Mouse (Mus musculus) induced T-regulatory cell, adult 2 months (primary cell): ENCODE results near the gene Taar7a.

ENCODE experiments used
- DNase-seq: peaks from one replicate; pipeline ENCODE4 v3.0.0-alpha.2; 2012; ENCODE audit warnings: low read depth

Gene Taar7a

GRCm38 (mm10) chr10:23993381-23993780 is at the start of gene Taar7a:
Gene Taar7a (minus strand): TSS chr10:23993481.
- DNase-seq, result no peak

- no peak for DNase-seq
These were observed 47.0 kb upstream of the Taar7a start for GRCm38 (mm10) chr10:24040120-24040869.

GRCm38 (mm10) chr10:24037314-24037713 is 44.0 kb upstream of the Taar7a start, which contains the start of gene Taar7e:
Gene Taar7e (plus strand): TSS chr10:24037614.
- DNase-seq, result no peak

DNA sequence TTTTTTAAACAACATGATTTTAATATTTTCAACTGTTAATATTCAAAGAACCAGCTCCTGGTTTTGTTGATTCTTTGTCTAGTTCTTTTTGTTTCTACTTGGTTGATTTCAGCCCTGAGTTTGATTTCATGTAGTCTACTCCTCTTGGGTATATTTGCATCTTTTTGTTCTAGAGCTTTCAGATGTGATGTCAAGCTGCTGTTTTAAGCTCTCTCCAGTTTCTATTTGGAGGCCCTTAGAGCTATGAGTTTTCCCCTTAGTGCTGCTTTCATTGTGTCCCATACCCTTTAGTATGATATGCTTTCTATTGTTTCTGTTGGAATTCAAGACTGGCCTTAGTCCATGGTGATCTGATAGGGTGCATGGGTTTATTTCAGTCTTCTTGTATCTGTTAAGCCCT is 38.1 kb upstream of the Taar7a start:
- no peak for DNase-seq

GRCm38 (mm10) chr10:24026922-24027321 is 33.6 kb upstream of the Taar7a start, which contains the start of gene Taar7d:
Gene Taar7d (plus strand): TSS chr10:24027222.
- DNase-seq, result no peak

- DNase-seq, result no peak
These were observed 14.9 kb upstream of the Taar7a start for GRCm38 (mm10) chr10:24008143-24008542.

- no peak for DNase-seq
These were observed 13.8 kb upstream of the Taar7a start for GRCm38 (mm10) chr10:24007034-24007433.

DNA sequence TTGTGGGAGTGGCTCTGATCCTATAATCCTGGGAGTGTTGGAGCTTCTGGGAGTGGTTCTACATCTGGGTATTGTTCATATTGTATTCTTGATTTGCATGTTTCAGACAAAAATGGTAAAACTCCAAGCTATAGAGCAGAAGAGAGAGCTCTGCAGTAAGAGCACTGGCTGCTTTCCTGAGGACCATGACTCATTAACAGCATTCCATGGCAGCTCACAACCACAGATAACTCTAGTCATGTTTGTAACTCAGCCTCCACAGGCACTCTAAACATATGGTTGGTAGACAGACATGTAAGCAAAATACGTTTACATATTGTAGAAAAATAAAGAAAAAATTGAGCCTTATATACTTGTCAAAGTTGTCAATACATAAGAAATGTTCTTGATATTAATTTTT is 13.2 kb upstream of the Taar7a start:
- no peak for DNase-seq

DNA sequence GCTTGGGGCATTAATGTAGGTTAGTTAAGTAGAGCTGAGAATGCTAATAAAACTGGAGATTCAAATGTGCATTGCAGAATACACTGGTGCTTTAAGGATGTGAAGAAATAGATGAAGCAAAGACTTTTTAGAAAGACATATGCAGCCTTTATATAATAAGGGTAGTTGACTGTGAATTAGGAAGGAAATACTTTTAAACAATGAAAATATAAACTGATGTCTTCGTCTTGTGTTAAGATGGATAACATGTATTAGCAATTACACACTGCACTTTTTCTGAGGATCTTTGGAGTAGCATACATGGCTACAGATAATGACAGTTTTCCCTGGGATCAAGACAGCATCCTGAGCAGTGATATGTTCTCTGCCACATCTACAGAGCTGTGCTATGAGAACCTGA is 6.4 kb upstream of the Taar7a start, which contains the start of gene Taar7b:
Taar7b (plus strand) TSS at position 301 of the 400 bp plus-strand sequence.
- no peak for DNase-seq

DNA sequence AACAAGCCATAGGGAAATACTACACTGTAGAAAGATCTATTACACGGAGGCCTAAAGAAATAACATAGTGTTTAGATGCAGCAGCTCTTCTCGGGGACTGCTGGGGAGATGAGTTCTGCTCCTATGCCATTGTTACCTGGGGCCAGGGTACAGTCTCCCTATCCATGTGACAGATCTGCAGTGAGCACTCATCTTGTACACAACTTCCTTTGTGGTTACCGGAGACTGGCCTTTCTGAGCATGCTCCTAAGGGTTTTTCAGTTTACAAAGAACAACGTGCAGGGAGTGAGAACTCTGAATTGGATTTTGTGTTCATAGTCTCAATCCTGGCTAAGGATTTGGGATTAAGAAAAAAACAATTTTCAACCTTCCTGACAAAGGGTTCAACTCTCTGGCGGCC is 6.9 kb downstream of the Taar7a start:
- DNase-seq, result no peak

GRCm38 (mm10) chr10:23985546-23985945 is 7.7 kb downstream of the Taar7a start, which contains the start of gene Taar6:
Gene Taar6 (minus strand): TSS chr10:23985646.
- DNase-seq, result no peak

GRCm38 (mm10) chr10:23978901-23979705 is 14.2 kb downstream of the Taar7a start:
- peak; percentile 45 for DNase-seq

- no peak for DNase-seq
These were observed 15.3 kb downstream of the Taar7a start for GRCm38 (mm10) chr10:23977958-23978357.

GRCm38 (mm10) chr10:23971256-23971655 is 22.0 kb downstream of the Taar7a start:
- no peak for DNase-seq

GRCm38 (mm10) chr10:23970656-23971165 is 22.6 kb downstream of the Taar7a start, which contains the start of gene Taar5:
Gene Taar5 (plus strand): TSS chr10:23970706.
- DNase-seq, result no peak

DNA sequence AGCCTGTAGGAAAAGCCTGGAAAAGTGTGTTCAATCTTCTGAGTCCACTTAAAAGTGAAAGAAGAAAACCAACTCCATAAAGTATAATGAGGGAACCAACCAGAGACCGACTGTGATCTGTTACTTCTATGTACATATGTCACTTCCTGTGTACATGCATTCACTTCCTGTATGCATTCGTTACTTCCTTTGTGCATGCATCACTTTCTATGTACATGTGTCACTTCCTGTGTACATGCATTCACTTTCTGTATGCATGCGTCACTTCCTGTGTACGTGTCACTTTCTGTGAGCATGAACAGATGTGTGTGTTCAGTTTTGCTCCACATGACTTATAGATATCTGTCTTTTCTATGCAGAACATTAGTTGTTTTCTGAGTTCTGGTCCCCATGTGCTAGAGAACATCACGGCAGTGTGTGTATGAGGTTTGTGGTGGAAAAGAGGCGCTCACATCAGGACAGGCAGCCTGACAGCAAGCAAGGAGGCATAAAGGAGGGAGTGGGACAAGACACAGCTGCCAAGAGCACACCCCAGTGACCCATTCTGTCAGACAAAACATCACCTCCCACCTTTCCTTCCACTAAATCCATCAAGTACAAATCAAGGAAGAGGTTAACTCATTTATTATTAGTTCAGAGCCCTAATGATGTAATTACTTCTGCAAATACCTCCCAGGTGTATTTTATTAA is 28.2 kb downstream of the Taar7a start:
- DNase-seq, result peak; percentile 7

- DNase-seq, result no peak
These were observed 29.8 kb downstream of the Taar7a start for GRCm38 (mm10) chr10:23963444-23963843.

DNA sequence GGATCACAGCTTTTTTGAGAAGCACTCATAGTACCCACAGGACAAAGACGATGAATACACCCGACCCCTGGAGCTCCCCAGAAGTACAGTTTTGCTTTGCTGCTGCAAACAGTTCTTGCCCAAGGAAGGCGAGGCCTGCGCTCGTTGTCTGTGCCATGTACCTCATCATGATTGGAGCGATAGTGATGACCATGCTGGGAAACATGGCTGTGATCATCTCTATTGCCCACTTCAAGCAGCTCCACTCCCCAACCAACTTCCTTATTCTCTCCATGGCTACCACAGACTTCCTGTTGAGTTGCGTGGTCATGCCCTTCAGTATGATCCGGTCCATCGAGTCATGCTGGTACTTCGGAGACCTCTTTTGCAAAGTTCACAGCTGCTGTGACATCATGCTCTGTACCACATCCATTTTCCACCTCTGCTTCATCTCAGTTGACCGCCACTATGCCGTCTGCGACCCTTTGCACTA is 32.8 kb downstream of the Taar7a start, which contains the start of gene Taar4:
Taar4 (plus strand) TSS at position 51 of the 472 bp plus-strand sequence.
- DNase-seq, result no peak

DNA sequence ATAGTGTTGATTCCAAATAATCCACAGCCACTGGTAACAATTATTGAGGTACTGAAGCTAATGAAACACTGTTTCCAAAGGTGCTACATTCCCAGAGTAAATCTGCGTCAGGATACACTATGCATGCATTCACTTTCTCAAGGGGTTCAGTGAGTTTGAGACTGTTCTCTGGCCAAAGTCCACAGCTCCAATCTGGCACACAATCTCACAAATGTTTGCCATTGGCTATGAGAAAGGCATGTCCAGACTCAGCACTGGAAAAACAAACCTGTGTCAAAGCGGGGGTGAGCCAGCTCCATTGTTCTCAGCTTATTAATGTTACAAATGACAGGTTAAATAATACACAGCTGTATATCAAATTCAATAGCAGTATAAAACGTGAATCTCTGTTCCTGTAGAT is 34.2 kb downstream of the Taar7a start:
- no peak for DNase-seq

DNA sequence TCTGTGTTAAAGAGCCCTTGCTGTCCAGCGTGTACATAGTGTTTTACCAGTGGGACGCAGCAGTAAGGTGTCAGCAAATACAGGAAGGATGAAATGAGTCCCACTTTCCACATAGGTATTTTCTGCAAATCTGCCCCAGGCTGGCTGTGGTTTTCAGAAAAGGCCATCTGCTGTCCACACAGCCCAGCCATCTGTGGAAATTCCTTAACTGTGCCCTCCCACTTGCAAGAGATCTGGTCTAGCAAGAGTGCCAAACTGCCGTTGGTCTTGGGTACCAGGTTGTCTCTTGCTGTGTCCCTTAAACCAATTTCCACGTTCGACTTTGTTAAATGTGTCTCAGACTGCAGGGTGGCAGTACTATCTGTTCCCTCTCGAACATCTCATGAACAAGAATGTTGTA is 41.6 kb downstream of the Taar7a start:
- no peak for DNase-seq

- no peak for DNase-seq
These were observed 43.7 kb downstream of the Taar7a start, which contains the start of gene Taar3 for GRCm38 (mm10) chr10:23949508-23950005. Gene Taar3 (plus strand): TSS chr10:23949558.

- no peak for DNase-seq
These were observed 45.3 kb downstream of the Taar7a start for GRCm38 (mm10) chr10:23948026-23948425.
